Mouse (Mus musculus): ENCODE data around the gene Klrd1. TPM values are rescaled to one million over a fixed set of nuclear protein-coding genes. Genes with fewer than 3 reads are reported as not detected.

The Klrd1 gene
- under 1 TPM in 1 of 2 experiments, not detected in 1; 0.86 TPM for total RNA-seq (2023)

DNA sequence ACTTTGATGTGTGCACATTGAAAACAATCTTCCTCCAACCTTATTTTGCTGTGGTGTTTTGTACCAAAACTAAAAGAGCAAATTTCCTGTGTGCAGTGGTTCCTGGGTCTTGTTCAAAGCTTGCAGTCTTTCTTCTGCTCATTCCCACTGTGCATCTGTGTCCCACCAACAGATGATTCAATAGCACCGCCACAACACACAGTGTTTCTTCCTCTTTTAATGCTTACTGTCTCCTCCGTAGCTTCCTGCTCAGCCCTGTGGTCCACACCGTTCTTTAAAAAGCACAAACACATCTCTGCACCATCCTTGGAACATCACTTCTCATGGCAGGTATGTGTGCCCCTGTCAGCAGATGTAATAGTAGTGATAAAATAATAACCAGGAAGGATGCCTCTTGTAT, at the start of gene Klrd1:
TSS of gene Klrd1 (plus strand) at position 275 of the 400 bp plus-strand sequence.

DNA sequence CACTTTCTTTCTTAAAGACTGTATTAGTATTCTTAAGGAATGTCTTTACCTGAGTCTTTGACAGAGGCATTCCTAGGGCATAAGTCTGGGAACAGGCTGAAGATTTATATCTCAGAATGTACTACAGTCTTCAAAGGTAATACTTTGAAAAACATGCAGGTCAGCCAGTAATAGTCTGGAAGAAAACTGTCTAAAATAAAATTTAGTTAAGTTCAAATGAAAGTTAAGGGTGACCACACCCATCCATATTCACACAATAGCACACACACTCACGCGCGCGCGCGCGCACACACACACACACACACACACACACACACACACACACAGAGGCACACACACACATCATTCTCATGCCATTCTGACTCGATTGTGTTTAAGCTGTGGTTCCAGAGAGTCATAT, 14.0 kb upstream of the Klrd1 start, which contains the start of gene Klre1:
TSS of gene Klre1 (plus strand) at position 301 of the 400 bp plus-strand sequence.

DNA sequence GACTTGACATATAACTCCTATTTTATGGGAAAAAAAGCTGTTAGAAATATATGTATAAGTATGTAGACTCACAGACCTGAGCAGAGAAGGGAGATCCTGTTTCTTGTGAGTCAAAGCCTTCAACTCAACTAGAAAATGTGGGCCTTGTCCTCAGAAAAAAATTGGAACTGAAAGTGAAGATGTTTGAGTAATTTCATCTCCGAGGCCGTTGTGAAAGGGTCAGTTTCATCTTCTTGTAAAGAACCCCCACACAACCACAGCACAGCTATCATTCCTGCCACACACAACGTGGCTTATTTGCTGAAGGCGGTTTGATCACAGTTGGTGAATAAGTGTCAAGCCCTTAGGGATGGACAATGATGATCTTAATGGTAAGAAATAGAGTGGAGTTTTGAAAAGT, 32.2 kb downstream of the Klrd1 start, which contains the start of gene Klrk1:
TSS of gene Klrk1 (minus strand) at position 130 of the 400 bp plus-strand sequence.

DNA sequence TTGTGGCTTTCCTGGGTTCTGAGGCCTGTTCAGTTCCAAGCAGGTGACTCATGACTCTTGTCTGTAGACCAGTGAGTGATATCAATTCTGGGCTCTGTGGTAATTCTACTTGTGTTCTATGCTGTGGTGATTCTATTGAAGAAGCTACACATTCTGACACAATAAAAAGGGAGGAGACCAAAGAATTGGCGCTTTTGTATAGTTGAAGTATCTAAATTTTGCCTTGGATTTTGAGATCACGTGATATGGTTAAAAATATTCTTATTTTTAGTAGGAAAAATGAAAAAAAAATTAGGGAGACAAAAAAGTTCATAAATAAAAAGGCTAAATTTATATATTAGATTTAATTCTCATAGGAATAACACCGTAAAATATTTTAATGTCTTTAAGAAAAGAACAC, 51.7 kb downstream of the Klrd1 start, which contains the start of gene Klrc3:
TSS of gene Klrc3 (minus strand) at position 101 of the 400 bp plus-strand sequence.

Other genes with a start within 250 kb of the Klrd1 start
- 100 to 1,000 TPM; 190 to 205 TPM for gene Clec12a, start 249.1 kb upstream of the Klrd1 start, total RNA-seq (2023)
- under 1 TPM in 1 of 2 experiments, not detected in 1; 0.29 TPM for gene Clec12b, start 205.9 kb upstream of the Klrd1 start, total RNA-seq (2023)
- gene Clec1b, start 194.5 kb upstream of the Klrd1 start, total RNA-seq (2023): 10 to 100 TPM; 10.9 TPM
- 1 to 10 TPM; 1.6 to 3.2 TPM for gene Clec9a, start 182.9 kb upstream of the Klrd1 start, total RNA-seq (2023)
- gene Clec1a, start 139.8 kb upstream of the Klrd1 start, total RNA-seq (2023): under 1 TPM; 0.11 to 0.18 TPM
- gene Olr1, start 84.6 kb upstream of the Klrd1 start, total RNA-seq (2023): 10 to 100 TPM; 24.7 to 29.3 TPM
- gene Tmem52b, start 79.2 kb upstream of the Klrd1 start, total RNA-seq (2023): 1 to 10 TPM; 1.1 to 2.2 TPM
- 10 to 100 TPM; 23.7 to 25.7 TPM for gene Gabarapl1, start 58.6 kb upstream of the Klrd1 start, total RNA-seq (2023)
- gene Klre1, start 13.9 kb upstream of the Klrd1 start, total RNA-seq (2023): not detected
- 1 to 10 TPM; 1.7 to 3.0 TPM for gene Klrk1, start 32.1 kb downstream of the Klrd1 start, total RNA-seq (2023)
- not detected for gene Klrc3, start 51.6 kb downstream of the Klrd1 start, total RNA-seq (2023)
- not detected for gene Klrc2, start 68.9 kb downstream of the Klrd1 start, total RNA-seq (2023)
- not detected for gene Klrc1, start 87.2 kb downstream of the Klrd1 start, total RNA-seq (2023)
- under 1 TPM in 1 of 2 experiments, not detected in 1; 0.44 TPM for gene Klri1, start 125.3 kb downstream of the Klrd1 start, total RNA-seq (2023)
- not detected for gene Klri2, start 148.7 kb downstream of the Klrd1 start, total RNA-seq (2023)
- gene Gm156, start 192.5 kb downstream of the Klrd1 start, total RNA-seq (2023): not detected